Mouse (Mus musculus): ENCODE data around the gene Dchs2.
"Not testable (repeated sequence)": the region's sequence is repeated elsewhere in the genome, so short reads cannot be mapped to it uniquely, and the experiment has no call there.

Gene Dchs2

DNA sequence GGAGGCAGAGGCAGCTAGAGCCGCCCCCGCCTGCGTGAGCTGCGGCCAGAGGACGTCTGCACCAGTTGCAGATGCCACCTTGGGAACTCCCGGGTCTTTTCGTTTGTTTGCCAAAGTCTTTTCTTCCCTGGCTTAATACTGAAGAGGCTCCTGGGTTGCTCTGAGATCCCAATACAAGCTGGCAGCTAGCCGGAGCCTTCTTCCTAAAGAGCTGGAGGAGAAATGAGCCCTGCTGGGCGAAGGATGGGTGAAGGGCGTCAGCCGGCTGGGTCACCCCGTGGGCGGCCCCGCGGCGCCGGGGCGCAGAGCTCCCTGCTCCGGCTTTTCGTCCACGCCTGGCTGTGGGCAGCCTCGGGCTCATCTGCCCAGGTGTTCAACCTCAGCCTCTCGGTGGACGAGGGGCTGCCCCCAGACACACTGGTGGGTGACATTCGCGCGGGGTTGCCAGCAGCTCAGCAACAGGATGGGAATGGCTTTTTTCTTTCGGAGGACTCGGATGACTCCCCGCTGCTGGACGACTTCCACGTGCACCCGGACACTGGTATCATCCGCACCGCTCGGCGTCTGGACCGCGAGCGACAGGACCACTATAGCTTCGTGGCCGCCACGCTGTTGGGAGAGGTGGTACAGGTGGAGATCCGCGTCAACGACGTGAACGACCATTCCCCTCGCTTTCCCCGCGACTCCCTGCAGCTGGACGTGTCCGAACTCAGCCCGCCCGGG is at the start of gene Dchs2:
Dchs2 (plus strand) TSS at position 223 of the 723 bp plus-strand sequence.
- no peak for DNase-seq

DNA sequence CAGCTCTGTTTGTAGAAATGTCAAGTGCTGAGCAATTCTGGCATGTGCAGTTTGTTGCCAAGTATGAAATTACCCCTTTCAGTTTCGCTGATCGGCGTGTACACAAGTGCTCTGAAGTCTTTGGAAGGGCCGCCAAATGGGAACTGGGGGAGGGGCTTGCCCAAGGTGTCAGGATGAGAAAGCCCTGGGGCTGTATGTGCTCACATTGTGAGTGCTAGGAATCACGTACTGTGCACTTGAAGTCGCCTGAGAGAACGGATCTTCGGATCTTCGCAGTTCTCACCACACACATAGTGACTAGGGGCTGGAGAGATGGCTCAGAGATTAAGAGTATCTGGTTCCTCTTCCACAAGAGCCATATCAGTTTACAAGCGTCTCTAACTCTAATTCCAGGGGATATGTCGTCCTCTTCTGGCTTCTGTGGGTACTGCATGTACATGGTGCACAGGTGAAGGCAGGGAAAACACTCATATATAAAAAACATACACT is 47.1 kb upstream of the Dchs2 start:
- DNase-seq = peak; percentile 51

DNA sequence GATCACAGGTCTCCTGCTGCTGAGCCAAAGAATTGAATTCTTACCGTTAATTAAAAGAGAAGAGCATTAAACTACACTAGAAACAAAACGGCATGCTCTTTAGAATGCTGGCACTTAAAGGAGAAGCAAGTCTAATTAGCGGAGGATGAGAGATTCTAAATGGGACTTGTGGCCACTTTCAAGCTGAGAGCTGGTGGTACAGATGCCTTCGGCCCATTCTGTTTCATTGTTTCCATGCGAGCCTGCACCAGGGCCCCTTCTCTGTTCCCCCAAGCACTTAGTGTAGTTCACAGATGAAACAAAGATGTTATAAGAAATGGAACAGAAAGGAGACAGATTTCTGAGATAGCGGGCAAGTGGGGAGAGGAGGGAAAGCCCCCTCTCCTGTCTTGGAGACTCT is 30.2 kb upstream of the Dchs2 start:
- DNase-seq = no peak

DNA sequence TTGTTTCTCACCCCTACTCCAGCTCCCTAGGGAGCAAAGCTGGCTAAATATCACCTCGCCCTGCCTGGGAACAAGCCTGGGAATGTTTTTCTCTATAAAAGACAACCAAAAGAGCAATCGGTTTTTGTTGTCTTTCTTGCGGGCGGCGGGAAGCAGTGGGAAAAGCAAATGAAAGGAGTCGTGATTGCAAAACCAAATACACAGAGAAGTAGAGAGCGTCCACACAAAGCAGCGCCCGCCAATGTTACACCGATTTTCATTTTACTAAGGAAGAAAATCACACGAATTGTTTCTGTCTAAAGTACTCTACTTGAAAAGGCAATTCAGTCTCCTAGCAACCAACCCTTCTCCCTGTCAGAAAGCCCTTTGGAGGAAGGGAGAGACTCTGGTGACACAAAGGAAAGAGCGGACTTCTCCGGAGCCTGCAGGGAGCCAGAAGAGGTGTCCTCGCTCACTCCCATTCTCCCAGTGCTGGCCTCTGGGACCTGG is 29.2 kb upstream of the Dchs2 start:
- peak; percentile 27 for DNase-seq

DNA sequence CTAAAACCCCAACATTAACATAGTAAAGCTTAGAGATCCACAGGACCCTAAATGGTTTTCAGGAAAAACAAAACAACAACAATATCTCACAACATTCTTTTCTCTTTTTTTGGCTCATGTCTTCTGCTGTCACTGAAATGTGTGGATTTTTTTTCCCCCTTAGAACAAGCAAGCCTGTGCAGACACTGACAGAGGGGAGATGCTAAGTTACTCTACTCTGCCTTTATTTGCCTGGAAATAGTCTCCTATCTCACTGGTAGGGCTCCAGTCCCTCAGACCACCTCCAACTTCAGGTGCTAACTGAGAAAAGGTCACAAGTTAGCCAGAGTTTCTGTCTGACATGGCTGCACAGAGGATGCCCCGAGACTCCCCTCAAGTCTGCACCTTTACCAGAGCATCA is 28.6 kb upstream of the Dchs2 start:
- no peak for DNase-seq

DNA sequence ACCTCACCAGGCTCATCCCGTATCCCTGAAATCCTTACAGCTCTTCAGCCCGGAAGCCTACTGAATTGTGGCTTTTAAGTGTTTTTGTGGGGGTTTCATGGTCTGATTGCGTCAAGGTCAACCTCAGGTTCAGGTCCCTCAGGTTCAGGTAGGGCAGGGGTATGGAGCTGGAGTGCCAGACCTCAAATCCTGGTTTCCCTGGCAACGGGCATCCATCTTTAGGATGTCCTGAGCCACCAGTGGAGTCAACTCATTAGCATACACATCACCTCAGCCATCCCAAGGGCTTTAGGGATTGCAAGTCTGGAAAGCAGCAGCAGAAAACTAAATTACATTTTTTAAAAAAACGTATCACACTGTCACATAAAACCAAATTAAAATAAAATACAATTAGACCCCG is 28.1 kb upstream of the Dchs2 start:
- DNase-seq = no peak

DNA sequence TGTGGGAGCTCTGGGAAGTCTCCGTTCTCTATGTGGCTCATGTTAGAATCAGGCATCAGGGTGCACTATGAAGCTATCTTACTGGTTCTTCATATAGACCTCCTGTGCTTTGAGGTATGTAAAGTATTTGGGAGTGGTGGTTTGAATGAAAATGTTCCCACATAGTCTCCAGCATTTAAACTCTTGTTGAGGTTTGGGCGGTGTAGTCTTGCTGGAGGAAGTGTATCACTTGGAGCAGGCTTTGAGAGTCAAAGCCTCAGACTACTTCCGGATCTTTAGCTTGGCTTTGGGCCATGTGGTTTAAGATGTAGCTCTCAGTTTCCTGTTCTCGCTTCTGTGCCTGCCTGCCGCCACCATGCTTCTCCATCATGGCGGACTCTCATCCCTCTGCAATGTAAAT is 25.5 kb upstream of the Dchs2 start:
- no peak for DNase-seq

DNA sequence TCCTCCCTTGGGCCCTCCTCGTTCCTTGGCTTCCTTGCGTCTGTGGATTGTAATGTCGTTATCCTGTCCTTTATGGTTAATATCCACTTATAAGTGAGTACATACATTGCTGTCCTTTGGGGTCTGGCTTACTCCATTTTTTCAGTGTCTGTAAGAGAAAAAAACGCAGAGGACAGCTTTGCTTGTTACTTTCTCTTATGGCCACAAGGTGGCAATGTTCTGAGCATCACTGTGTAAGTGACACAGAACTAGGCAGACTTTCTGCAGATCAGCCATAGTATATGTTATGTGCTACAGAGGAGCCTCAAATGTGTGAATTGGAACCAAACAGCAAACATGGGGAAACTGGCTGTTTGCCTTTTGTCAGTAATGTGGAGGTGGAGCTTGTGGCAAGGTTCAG is 17.6 kb upstream of the Dchs2 start:
- no peak for DNase-seq

DNA sequence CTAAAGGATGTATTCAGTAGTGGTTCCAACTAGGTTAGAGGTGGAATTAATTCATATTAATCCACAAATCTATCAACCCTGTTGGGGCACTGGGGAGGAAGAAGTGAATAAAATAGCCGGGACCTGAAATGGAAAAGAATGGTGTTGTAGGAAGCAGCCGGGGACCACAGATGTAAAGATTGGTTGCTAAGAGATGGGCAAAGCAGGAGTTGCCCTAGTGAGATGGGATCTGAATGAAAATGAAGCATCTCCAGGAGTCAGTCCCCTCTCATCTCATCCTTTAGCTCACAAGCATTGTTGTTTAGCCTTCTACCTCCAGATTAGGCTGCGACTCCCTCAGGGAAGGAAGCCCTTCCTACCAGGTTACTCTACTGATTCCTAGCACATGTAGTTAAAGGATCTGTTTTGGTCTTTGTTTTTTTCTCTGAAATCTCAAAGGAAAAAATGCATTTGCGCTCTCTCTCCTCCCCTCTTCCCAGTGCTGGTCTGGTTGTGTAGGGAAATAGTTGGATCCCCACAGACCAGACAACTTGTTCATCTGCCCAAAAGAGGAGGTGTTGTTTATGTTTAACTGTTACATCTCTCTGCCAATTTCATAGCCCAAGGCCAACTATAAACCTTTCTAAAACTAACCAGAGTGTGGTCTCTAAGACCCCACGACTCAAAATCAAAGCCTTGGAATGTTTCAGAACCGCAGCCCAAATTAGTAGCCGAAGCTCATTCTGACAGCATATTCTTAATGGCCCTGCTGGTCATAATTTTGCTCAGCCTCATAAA is 16.1 kb upstream of the Dchs2 start:
- DNase-seq = no peak

DNA sequence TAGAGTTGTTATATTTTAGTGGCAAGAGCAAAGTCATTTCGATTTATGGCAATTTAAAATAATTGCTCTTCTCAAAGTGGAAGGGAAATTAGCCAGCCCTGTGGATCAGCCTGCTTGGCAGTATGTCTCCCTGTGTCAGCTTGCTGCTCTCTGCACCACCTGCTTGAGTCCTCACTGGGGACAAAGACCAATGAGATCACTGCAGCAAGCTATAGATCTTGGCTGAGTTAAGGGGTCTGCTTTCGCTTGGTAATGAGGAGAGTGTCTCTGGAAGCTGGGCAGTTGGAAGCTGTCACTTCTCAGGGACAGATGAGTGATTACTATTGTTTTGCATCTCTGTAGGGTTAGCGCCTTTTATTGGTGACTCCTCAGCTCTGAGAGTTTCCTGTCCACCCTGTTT is 14.9 kb upstream of the Dchs2 start:
- no peak for DNase-seq

DNA sequence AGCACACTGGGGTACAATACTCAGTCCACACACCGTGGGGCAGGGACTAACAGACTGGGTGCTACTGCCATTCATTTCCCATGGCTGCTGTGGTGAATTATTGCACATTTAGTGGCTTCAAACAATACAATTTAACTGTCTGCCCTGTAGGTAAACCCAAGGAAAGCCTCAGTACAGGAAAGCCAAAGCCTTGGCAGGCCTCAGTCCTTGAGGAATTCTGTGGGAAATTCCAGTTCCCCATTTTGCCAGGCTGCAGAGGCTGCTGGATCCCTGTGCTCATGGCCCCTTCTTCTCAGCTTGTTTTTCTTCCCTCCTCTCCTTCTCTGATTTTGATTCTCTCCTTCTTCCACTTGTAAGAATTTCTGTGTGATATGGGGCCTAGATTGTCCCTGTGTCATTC is 12.8 kb upstream of the Dchs2 start:
- DNase-seq = no peak

DNA sequence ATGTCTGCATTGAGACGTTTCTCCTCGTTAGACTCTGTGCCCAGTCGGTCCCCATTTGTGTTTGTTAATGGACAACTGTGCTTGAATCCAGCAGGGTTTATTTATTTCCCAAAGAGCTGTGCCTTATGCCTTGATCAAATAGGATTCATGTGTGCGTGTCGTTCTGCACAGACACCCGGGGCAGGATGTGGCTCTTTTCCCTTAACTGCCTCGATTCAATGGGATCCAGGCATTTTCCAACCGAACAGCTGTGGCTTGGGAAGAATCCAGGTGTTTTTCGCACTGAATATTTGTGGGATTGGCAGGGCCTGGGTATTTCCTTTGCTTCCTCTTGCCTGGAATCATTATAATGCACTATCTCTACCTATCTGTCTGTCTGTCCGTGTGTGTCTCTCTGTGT is 10.2 kb upstream of the Dchs2 start:
- no peak for DNase-seq

DNA sequence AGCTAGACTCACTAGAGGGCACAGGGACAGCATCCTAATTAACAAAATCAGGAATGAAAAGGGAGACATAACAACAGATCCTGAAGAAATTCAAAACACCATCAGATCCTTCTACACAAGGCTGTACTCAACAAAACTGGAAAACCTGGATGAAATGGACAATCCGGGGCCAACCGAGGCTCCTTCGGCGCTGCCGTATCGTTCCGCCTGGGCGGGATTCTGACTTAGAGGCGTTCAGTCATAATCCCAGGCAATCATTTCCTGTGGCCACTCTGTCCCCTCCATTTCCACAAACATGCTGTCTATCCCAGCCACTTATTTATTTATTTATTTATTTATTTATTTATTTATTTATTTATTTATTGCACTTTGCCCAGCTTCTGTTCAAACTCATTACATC is 3.8 kb upstream of the Dchs2 start:
- not testable (repeated sequence) for DNase-seq

DNA sequence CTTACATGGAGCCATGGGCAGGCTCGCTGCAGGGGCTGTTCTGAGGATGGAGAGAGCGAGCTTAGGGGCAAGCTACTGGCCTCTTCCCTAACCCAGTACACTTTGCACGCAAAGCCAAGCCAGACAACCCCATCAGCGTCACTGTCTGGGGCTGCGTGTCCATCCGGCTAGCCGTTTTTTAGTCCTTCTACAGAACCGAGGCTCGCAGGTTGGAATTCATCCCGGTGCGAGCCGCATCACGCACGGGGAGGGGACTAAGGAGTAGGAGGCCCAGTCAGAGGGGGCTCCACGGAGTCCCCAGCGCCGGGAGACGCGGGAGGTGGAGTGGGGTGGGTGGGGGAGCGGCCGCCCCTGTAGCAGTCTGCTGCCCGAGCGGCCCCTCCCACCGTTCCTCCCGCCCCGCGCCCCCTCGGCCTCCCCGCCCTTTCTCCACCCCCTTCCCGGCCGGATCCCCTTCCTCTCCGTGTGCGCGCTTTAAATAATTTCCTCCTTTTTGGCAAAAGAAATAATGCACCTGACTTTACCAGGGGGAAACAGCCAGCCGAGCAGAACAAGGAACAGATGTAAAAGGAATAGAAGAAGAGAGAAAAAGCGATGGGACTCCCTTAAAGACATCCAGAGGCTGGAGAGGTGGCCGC is 541 bp upstream of the Dchs2 start:
- no peak for DNase-seq

DNA sequence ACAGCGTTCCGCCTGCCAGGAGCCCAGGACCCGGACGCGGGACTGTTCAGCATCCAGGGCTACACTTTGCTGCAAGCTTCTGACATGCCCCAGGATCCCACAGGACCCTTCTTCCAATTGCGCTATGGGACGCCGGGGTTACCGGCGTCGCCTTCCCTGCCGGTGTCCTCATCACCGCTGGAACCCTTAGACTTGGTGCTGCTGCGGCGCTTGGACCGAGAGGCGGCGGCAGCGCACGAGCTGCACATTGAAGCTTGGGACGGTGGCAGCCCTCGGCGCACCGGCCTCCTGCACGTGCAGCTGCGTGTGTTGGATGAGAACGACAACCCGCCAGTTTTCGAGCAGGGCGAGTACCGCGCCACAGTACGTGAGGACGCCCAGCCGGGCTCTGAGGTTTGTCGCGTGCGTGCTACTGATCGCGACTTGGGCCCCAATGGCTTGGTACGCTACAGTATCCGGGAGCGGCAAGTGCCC is 738 bp downstream of the Dchs2 start:
- no peak for DNase-seq

DNA sequence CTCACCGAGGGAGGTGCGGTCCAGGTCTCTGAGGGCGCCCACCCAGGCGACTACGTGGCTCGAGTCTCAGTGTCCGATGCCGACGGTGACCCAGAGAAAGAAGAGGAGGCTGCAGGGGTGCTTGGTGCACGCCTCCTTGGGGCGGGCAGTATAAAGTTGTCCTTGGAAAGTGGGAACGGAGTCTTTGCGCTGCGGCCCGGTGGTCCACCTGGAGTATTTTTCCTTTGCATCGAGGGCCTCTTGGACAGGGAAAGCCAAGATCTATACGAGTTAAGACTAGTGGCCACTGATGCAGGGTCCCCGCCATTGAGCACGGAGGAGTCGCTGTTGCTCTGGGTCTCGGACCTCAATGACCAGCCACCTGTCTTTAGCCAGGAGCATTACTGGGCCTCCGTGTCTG is 1.4 kb downstream of the Dchs2 start:
- DNase-seq = no peak

DNA sequence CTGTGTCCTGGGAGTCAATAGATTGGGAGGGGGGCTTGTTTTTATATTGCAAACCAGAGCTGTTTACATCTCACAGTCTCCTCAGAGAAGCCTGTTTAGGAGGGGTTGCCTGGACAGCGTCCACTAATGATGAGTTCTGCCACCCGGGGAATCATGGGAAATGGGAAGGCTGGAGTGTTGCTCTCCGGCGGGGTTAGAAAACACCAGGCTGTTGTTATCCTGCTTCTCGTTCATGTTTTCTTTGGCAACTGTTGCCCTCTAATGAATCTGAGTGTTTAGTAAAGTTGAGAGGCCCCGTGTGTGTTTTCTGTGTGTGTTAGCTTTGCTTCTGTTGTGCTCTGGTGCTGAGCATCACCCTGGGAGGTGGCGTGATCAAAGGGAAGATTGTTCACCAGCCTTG is 8.7 kb downstream of the Dchs2 start:
- DNase-seq = no peak

DNA sequence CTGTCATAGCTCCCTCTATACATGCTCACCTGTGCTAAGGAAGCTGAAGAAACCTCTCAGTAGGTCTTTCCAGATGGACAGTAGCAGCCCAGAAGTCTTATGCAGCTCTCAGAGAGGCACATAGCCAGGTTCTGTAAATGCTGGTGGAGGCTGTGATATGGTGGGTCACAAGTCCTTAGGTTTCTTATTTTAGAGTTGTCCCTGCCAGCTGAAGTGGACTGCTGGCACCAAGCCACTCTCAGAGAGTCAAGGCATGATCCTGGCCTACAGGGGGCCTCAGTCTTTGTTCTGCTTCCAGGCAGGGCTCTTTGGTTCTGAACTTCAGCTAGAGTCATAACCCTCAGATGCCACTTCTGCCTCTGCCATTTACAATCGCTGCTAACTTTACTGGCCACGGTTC is 11.1 kb downstream of the Dchs2 start:
- no peak for DNase-seq

DNA sequence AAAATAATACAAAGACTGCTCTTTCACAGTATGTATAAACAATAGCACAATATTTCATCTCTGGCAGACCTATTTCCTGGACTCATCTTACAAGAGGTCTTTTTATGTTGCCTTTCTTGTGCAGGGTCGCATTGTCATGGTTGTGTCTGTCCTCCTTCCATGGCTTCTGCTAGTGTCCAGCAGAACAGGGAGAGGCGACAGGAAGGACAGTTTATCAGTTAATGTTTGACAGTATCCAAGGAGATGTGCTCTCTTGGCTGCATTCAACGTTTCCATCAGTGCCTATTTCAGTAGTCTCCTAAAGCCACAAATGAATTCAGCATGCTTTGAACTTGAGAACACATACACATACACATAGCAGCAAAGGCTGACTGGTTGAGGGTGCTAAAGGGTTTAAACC is 17.9 kb downstream of the Dchs2 start:
- no peak for DNase-seq

DNA sequence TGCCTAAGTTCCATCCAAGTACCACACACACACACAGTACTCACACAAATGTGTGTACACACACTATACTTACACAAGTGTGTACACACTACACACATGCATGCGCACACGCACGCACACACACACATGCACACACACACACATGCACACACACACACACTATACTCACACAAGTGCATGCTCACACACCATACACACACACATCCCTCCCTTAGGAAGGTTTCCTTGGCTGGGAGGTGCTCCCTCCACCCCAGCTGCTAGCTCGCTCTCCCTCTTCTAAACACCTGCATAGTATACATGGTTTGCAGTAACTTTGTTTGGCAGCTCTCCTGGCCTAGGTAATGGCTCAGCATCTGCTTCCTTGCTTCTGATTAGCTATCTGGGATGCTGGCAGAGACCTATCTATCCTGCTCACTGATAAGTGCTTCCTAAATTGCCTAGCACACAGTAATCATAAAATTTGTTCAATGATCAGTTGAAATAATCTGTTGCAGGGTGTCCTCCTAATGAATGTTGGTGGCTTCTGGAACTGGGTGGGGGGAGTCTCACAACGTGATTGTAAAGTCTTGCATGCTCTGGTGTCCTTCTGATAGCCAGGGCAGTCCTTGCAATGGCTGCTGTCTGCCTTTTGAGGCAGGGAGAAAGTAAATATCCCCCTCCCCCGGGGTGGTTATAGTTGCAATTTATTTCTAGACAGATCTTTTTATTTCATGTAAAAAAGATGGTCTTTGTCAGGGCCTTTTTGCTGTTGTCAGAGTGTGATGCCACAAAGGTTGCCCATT is 19.7 kb downstream of the Dchs2 start:
- DNase-seq = no peak

DNA sequence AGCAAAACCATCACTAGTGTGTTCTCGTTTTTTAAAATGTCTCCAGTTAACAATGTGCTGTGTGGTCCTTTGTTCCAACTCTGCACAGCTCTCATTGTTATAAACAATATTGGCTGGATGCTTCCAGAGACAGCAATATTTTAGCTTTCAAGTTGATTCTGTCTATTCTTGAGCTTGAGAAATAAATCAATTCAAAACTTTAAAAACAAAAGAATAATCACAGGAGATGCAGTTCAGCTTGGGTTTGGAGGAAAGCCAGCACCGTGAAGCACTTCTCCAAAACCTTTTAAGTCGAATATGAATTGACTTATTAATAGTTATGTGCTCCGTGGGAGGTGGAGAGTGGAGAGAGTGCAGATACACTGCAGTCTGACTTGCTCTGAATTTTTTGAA is 20.3 kb downstream of the Dchs2 start:
- DNase-seq = no peak

DNA sequence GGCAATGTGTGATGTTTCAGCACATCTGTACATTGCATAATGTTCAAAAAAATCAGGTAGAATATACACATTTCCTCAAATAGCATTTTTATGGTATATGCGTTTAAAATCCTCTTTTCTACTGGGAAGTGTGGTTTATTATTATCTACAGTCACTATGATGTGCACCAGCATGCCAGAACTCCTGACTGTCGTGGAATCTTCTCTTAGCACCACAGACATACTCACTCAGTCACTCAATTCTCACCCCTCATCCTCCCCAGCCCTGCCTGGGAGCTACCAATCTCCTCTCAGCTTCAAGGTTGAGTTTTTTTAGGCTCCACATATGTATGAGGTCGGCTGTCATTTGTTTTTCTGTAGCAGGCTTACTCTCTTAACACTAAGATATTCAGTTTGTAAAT is 20.8 kb downstream of the Dchs2 start:
- no peak for DNase-seq

DNA sequence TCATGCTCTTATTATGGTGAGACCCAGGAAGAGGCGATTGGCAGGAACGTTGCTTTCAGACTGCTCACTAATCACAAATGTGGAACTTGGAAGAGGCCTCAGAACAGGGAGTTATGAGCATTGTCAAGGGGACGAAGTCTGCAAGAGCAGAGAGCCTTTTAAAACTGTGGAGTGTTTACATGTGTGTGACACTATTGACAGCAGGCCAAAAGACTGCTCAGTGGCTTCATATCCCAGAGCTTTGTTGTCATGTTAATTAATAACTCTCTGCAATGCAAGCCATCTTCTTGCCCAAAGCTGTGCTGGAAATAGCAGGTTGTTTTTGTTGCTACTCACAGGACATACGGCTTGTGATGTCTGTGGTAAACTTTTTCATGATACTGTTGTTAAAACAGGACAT is 27.9 kb downstream of the Dchs2 start:
- no peak for DNase-seq

Data from right cerebral cortex, adult 18-20 months (tissue).